Mouse (Mus musculus) left cerebral cortex, postnatal 14 days (tissue): Measurements from ENCODE around the gene Stambpl1. TPM values are rescaled to one million over a fixed set of nuclear protein-coding genes. Genes with fewer than 3 reads are reported as not detected.

ENCODE experiments used
- DNase-seq, 2 experiments: peaks; one replicate each; pipeline ENCODE4 v3.0.0; 2021 to 2022; ENCODE audit warnings: low spot score in 2 of 2, mixed read lengths in 1 of 2
- intact Hi-C: fragments of 180-260 bp; cut with DNase I; formaldehyde crosslinking; loops from one replicate; pipeline ENCODE4 v1.15.1; 2025
- total RNA-seq, 2 experiments: library from RNA; stranded (reverse); gene quantifications; 2 replicates each; pipeline ENCODE4 v1.2.3; 2021

Stambpl1 gene
- total RNA-seq, 2 experiments from 2014 or later, result 17.6 to 20.2 TPM

DNA sequence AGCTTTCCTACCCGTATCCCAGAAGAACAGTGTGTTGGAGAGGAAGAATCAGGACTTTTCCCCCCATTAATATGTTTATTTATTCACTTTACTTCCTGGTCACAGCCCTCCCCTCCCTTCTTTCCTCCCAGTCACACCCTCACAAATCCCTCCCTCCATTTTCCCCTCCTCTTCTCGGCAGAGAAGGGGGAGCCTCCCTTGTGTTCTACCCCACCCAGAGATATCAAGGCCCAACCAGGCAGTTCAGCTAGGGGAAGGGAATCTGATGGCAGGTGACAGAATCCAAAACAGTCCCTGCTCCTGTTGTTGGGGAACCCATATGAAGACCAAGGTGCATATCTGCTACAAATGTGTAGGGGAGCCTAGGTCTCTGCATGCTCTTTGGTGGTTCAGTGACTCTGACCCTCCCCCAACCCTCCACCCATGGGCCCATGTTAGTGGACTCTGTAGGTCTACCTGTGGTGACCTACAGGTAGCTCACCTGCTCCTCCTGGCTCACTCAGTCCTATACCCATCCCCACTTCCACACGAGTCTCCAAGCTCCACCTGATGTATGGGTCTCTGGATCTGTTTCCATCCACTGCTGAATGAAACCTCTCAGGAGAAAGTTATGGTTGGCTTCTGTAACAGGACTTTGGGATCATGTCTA, 28.8 kb downstream of the Stambpl1 start:
- intact Hi-C loops, result no loop called here
- no peak for DNase-seq

DNA sequence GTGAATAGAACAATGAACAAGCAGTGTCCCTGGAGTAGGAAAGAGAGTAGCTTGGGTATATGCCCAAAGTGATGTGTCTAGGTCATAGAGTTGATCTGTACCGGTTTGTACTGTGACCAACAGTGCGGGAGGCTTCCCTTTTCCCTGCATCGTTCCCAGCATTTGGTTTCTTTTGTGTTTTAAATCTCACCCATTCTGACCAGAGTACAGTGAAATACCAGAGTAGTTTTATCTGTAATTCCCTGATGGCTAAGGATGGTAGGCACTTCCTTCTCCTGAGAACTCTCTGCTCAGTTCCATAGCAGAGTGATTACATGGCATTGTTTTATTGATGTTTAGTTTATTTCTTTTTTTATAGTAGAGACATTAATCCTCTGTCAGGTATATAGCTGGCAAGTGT, 30.8 kb downstream of the Stambpl1 start:
- intact Hi-C loops, result no loop called here
- no peak for DNase-seq

DNA sequence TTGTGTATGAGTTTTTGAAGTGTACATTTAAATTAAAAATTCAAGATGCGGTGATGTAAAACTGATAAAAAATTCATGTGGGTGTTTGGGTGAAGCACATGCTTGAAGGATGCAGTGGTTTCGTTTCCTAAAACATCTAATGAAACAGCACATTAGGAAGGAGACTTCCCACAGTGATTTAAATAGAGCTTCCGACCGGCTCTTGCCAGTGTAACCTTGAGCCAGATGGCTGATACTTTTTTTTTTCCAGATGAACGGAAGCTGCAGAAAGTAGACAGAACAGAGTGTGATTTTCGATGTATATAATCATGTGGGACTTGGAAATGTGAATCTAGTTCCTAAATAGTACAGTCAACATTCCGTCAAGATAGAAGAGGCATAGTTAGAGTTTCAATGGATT, 39.6 kb downstream of the Stambpl1 start:
- peak; percentile 49 to 53 for DNase-seq
- intact Hi-C loops, result loop anchor here (5.0 kb wide), 1 partner anchor 39 kb away; the partner anchor contains the start of gene Stambpl1

DNA sequence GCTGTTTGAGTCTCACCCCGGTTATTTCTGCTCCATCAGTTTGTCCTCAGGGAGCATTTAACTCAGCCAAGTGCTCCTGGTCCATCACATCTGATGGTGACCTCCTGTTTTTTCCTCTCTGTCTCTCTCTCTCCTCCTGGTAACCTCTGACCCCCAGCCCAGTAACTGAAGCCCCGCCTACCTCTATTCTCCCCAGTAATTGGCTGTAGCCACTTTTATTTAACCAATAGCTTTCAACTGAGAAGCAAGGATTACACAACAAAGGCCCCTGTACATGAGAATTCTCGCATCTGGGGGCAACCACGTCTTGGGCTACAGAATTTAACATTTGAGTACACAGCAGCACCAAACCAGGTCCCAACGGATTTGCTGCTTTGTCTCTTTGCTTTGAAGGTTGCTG, 40.3 kb downstream of the Stambpl1 start:
- DNase-seq, result no peak

DNA sequence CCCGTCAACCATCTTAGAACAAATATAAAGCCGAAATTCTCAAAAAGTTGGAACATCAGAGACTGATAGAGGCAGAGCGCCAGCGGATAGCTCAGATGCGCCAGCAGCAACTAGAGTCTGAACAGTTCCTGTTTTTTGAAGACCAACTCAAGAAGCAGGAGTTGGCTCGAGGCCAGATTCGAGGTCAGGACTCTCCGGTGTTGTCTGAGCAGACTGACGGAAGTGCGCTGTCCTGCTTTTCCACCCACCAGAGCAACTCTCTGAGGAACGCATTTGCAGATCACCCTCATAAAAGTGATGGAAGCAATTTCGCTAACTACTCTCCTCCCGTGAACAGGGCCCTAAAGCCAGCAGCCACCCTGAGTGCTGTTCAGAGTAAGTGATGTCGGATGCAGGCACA, 41.9 kb downstream of the Stambpl1 start:
- DNase-seq, result peak; percentile 63 to 78
- intact Hi-C loops, result loop anchor here (5.0 kb wide), 1 partner anchor 42 kb away; the partner anchor contains the start of gene Stambpl1

More for the DNA sequence above, 40.3 kb downstream of the Stambpl1 start:
- intact Hi-C loops, result loop anchor here (5.0 kb wide), 1 partner anchor 40 kb away; the partner anchor contains the start of gene Stambpl1

DNA sequence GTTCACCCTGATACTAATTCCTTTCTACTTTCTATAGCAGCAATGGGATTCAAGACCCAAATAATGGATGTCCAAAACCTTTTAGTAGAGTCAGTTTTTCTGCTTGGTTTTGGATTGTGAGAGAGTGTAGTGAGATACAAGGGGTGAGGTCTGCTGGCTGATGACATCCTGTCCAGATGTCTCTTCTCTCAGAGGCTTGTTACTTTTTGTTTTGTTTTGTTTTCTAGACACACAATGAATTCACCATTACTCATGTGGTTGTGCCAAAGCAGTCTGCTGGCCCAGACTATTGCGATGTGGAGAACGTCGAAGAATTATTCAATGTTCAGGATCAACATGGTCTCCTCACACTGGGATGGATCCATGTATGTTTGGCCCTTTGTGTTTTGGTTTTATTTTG, 44.0 kb downstream of the Stambpl1 start:
- intact Hi-C loops, result no loop called here
- no peak for DNase-seq

DNA sequence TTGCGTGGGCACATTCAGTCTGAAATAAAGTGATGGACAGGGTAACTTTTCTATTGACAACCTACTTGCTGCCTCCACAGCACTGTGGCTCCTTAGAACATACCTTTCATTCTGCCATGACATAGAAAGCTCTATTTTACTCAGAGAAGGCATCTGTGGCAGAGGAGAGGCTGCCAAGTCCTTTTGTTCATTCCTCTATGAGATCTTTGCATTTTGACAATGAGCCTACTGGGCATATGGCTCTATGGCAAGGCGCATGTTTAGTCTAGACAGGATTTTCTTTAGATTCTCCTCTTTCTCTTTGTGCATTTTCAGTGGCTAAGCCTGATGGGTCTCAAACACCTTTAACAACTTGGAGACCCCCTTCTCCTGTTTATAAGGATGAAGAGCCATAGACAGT, 45.7 kb downstream of the Stambpl1 start:
- DNase-seq, result no peak
- intact Hi-C loops, result no loop called here

DNA sequence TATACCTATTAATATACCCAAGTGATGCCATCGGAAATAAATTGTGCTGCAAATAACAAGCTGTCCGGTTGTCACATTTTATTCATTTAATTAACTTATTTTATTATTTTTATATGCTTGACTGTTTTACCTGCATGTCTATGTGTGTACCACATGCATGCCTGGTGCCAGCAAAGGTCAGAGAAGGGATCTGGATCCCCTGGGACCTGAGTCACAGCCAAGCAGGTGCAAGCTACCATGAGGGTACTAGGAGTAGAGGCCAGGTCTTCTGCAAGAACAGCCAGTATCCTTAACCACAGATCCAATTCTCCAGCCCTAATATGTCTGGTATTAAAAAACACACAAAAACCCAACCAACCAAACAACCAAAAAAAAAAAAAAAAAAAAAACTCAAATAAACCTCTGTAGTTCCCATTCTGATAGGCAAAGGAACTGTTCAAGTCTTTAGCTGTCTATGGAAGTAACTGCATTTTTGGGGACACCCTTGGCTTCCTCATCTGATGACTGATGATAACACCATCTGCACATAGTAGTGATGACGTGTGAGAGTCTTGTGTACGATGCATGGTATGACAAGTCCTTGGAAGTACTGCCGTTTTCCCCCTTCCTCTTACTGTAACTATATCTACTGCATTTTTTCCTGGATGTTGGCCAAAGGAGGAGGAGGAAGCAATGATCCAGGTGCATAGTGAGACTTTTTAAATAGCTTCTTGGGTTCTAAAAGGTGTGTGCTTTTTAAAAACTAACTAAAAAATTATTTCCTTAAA, 48.4 kb downstream of the Stambpl1 start:
- intact Hi-C loops, result loop anchor here (5.0 to 10.0 kb wide), 7 partner anchors 86 to 534 kb away; partner anchors contain the start of gene Ifit2
- no peak for DNase-seq

DNA sequence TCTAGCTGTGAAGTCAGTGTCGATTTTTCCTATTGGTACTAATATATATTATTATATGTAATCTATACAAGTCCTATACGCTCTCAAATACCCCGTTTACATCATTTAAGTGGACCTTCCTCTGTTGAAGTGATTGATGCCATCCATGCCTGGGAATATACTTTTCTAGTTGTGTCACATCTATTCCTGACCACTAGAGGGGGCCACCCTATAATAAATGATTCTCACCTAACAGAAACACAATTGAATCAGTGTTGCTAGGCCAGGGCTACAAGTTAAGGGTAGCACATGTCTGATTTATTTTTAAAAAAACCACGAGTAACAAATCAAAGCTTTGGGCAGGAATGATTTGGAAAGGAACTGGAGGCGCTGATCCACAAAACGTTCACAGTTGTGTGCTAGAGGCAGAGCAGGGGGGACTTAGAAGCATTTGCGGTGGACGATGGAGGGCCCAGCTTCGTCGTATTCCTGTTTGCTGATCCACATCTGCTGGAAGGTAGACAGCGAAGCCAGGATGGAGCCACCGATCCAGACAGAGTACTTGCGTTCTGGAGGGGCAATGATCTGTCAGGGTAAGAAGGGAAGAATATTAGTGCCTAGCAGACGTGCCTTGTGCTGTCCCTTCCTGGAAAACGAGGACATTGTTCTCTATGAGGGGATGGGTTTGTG, 49.4 kb downstream of the Stambpl1 start:
- DNase-seq, result peak in 1 of 2 experiments; percentile 41
- intact Hi-C loops, result loop anchor here (5.0 to 10.0 kb wide), 7 partner anchors 87 to 533 kb away; partner anchors contain the start of gene Ifit2

DNA sequence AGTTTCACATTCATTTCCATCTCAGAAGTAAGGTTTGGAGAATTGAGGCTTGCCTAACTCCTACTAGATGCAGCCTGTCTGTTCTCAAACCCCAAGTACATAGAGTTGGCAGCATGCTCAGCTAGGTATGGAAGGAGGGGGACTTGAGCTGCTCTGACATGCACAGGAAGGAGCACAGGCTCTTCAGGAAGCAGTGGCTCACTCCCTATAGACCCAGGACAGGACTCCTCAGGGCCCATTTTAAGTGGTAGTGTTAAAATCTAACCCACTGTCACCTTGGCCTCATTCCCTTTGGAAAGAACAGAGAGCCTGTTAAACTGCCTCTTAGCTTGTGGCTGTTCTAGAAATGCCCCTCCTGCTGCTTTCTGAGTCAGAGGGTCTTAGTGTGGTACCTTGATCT, 50.9 kb downstream of the Stambpl1 start:
- DNase-seq, result no peak
- intact Hi-C loops, result loop anchor here (5.0 to 10.0 kb wide), 7 partner anchors 88 to 532 kb away; partner anchors contain the start of gene Ifit2

DNA sequence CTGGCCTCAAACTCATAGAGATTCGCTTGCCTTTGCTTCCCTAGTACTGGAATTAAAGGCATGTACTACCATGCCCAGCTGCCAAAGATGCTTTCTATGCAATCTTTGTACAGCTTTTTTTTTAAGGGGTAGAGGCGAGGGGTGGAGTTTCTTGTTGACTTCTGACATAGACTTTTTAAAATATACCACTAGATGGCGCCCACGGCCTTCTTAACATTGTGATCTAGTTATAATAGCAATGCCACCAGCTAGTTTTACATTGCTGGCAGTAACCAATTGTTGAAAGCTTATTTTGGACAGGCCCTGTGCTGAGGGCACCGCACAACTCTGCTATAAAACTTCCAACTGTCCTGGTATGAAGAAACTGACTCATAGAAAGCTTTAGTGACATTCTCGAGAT, 52.0 kb downstream of the Stambpl1 start:
- DNase-seq, result peak; percentile 74 to 75
- intact Hi-C loops, result loop anchor here (2.0 to 10.0 kb wide), 8 partner anchors 41 to 531 kb away; partner anchors contain the start of gene Ifit2

DNA sequence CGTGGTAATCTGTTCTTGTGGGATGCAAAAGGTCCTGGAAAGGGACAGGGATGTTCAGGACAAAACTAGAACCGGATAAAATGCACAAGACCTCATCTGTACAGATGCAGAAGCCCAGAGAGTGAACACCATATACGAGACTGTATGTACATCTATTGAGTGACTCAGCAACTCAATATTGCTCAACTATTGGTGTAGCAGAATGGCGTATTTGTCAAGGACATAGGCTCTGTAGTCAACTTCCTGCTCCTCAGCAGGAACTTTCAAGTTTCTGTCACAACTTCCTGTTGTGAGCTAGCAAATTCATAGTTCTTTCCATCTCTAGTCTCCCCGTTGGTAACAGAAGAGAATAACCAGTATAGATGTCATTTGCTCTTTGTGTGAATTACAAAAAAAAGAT, 56.5 kb downstream of the Stambpl1 start:
- no peak for DNase-seq
- intact Hi-C loops, result loop anchor here (10.0 kb wide), 3 partner anchors 86 to 526 kb away; no protein-coding TSS in a partner anchor

DNA sequence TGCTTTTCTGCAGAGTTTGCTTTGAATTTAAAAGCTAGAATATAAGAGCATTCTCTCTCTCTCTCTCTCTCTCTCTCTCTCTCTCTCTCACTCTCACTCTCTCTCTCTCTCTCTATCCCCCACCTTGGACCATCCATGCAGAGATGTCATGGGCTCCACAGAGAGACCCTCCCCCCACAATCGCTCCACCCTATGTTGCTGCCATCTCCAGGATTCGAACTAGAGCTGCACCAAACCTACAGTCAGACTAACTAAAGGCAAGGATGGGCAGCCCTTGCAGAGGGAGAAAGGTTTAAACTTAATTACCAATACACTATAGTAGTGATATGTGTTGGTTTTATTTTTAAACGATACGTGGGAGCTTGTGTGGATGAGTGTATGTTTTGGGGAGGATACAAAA, 58.6 kb downstream of the Stambpl1 start:
- intact Hi-C loops, result no loop called here

DNA sequence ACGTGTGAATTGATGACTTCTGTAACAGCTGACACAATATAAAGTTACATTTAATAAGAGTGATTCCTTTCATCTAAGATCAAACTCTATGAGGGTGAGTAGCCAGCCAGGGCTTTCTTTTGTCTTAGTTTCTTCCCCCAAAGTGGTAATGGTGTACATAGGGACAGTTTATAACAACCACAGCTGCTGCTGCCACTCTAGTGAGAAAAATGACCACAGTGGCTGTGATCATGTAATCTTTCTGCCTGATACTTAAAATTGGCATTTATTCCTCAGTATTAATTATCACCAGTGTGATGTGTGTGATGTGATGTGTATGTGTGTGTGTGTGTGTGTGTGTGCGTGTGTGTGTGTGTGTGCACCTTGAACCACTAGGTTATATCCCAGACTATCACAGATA, 59.9 kb downstream of the Stambpl1 start:
- DNase-seq, result no peak
- intact Hi-C loops, result no loop called here

More for the DNA sequence above, 58.6 kb downstream of the Stambpl1 start:
- DNase-seq, result no peak

DNA sequence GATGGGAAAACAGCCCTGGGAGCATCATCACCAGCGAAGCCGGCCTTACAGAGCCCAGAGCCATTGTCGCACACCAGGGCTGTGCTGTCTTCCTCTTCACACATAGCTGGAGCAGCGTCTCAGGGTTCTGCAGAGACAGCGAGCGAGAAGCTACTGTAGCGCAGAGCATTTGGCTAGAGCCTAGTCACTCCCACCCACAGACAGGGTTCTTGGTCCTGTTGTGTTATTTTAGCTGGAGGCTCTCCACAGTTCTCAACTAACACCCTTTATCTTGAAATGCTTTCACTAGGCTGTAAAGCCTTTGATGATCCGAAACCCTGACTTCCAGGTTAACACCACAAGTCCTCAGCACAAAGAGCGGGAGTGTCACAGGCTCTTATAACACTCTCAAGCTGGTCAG, 60.4 kb downstream of the Stambpl1 start:
- DNase-seq, result no peak
- intact Hi-C loops, result no loop called here

DNA sequence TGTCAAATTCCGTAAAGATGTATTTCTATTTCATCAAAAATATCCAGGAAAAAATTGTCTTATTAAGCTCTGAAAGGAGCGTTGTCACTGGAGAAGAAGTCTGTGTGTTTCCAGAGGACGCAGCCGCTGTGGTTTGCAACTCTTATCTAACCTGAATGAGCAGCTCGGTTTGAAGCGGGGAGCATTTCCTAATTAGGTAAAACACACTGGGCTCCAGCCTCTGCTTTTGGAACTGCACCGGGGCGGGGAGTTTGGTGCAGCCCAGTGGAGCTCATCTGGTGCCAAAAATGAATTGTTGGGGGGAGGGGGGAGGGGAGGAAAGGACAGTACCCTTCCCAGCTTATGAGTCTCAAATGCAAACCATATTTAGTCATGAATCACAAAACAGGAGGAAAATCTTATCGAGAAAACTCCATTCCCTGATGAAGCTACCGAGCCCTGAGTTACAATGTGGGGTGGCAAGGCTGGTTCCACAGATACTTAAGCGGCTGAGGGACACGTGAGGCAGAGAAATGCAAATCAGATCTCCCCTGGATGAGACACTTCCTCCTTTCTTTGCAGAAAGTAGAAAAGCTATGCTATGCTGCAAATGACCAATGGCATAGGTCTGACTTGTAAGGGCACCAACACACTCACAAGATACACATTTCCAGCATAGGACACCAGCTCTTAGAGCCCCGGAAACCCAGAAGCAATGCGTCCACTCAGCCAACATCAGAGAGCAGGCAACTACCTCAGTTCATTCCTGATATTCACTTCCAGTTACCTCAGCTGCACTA, 62.3 kb downstream of the Stambpl1 start:
- no peak for DNase-seq
- intact Hi-C loops, result no loop called here

DNA sequence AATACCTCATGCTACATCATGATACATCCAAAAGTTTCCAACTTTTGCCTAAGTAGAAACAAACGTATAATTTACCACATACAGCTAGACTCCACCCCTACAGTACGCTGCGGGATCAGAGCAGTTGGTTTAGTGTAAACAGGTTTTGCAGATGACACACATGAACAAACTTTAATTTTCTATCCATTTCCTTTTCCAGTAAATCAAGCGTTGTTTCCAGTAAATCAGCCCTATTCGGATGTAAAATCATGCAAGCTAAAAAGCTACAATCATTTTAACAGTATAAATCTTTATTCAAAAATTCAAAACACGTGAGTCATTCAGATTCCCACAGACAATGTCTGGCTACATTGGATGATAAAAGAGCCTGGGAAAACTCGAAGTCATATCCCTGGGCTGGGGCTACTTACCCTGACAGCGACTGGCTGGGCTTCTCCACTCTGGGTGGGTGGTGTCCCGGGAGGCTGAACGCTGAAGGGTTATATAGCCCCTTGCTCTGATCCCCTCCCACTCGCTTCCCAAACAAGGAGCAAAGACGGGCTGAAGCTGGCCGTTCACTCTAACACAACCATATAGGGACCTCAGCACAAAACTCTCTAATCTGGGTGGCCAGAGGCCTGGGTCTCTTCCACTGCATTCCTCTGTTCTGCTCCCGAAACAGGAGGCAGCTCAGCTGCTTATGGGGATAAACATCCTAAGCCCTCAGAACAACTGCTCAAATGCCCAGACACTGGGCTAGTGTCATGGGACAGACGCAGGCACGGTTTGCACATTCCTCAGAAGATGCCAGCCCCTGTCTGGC, 63.1 kb downstream of the Stambpl1 start, which contains the start of gene Acta2:
Gene Acta2 (minus strand): TSS at position 711 of the 802 bp plus-strand sequence.
- intact Hi-C loops, result no loop called here

DNA sequence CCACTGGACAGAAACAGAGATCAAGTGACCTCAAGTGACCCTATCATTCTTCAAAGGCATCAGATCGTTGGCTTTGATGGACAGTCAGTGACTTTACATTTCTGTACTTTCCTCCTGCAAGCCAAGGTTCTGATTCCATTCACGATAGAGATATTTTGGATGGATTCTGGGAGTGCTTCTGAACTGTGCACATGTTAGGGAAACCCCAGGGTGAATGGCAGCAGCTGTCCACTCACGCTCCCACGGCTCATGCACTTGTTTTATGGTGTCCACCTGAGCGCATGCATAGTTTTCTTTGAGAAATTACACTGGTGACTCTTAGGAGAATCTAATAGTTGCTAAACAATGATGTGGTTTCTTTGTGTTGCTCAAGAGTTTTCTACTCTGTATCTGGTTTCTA, 64.1 kb downstream of the Stambpl1 start:
- intact Hi-C loops, result no loop called here
- DNase-seq, result no peak

More for the DNA sequence above, 63.1 kb downstream of the Stambpl1 start, which contains the start of gene Acta2:
- no peak for DNase-seq
